Mouse (Mus musculus): ENCODE measurements around the gene Ptpre. TPM values are rescaled to one million over a fixed set of nuclear protein-coding genes. Genes with fewer than 3 reads are reported as not detected.

Ptpre gene
- polyA plus RNA-seq (2014; fragmentation: Illumina TruSeq; extraction: RNeasy Lipid Tissue Mini Kit (QIAGEN cat#74804); ENCODE audit: low read depth, low replicate concordance), result 13.7 TPM

GRCm38 (mm10) chr7:135537341-135537901 lies at the start of gene Ptpre:
Ptpre (plus strand) TSS chr7:135537481.

GRCm38 (mm10) chr7:135528515-135528914 lies 8.8 kb upstream of the Ptpre start, which contains the start of gene Clrn3:
Clrn3 (minus strand) TSS chr7:135528654.

DNA sequence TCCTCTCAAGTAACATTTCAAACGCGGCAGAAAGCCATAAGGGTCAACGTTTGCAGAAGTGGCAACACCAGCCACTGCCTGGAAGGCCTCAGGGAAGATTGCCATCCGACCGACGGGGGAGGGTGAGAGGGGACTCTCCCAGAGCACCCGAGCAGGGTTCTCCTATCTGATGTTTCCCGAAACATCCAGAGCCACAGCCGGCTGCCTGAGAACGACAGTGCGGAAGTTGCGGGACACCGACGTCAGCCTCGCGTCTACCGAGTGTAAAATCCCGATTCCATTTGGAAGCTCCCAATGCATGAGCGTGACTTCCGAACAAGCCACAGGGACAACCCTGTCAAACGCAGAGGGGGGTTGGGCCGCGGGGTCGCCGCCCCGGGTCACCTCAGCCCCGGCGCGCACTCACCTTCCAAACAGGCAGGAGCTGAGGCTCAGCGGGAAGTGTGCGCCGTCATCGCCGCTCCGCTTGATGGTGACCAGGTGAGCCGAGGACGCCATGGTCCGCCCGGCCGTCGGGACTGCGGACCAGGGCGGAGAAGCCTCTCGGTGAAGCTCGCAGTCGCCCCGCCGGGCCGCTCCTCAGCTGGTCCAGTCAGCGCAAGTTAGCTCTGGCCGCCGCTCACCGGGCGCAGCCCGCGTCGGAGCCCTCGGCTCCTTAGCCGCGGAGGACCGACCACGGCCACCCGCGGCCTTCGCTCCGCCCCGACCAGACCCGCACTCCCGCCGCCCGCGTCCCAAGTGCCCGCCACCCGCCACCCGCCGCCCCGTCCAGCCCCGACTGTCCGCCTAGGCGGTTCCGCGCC lies 178.6 kb downstream of the Ptpre start, which contains the start of gene Mki67:
Gene Mki67 (minus strand): TSS at position 720 of the 803 bp plus-strand sequence.

Other genes with a start within 250 kb of the Ptpre start
- gene Foxi2, start 127.2 kb upstream of the Ptpre start, polyA plus RNA-seq (2014; fragmentation: Illumina TruSeq; extraction: RNeasy Lipid Tissue Mini Kit (QIAGEN cat#74804); ENCODE audit: low read depth, low replicate concordance), result not detected
- gene Clrn3, start 8.8 kb upstream of the Ptpre start, polyA plus RNA-seq (2014; fragmentation: Illumina TruSeq; extraction: RNeasy Lipid Tissue Mini Kit (QIAGEN cat#74804); ENCODE audit: low read depth, low replicate concordance), result 2.2 TPM
- 2.0 TPM for gene Mki67, start 178.9 kb downstream of the Ptpre start, polyA plus RNA-seq (2014; fragmentation: Illumina TruSeq; extraction: RNeasy Lipid Tissue Mini Kit (QIAGEN cat#74804); ENCODE audit: low read depth, low replicate concordance)

Data from adipose tissue, adult 10 weeks (tissue).